Mouse (Mus musculus) heart, postnatal 0 days (tissue): Measurements from ENCODE around the gene Zmiz1. TPM values are rescaled to one million over a fixed set of nuclear protein-coding genes. Genes with fewer than 3 reads are reported as not detected.

Experiments
- ATAC-seq: fragments of 200-750 bp; cut with Nextera tagmentation; 2 replicates; pipeline ENCODE4 v1.8.0; 2017; ENCODE audit warnings: low read depth, moderate number of reproducible peaks, moderate library complexity; ENCODE audit not compliant: insufficient read depth
- DNase-seq: peaks from one replicate; pipeline ENCODE4 v3.0.0-alpha.2; 2016; ENCODE audit warnings: low spot score
- H3K27ac ChIP-seq: fragments of 300-500 bp; sonication (generic); 2 replicates; pipeline ENCODE4 v1.5.1; 2014; ENCODE audit warnings: low read depth, mild to moderate bottlenecking
- H3K27me3 ChIP-seq: fragments of 300-500 bp; sonication (generic); 2 replicates; pipeline ENCODE4 v1.6.1; 2014; ENCODE audit warnings: low read length, mixed read lengths; ENCODE audit not compliant: control insufficient read depth, insufficient read depth
- H3K36me3 ChIP-seq: fragments of 300-500 bp; sonication (generic); replicated peaks from 2 replicates; pipeline ENCODE4 v1.6.1; 2014; ENCODE audit warnings: low read length, mixed read lengths; ENCODE audit not compliant: control insufficient read depth, insufficient read depth
- H3K4me1 ChIP-seq: fragments of 300-500 bp; sonication (generic); 2 replicates; pipeline ENCODE4 v1.6.1; 2014; ENCODE audit warnings: antibody characterized with exemption; ENCODE audit not compliant: control insufficient read depth, insufficient read depth
- H3K4me2 ChIP-seq: fragments of 300-500 bp; sonication (generic); 2 replicates; pipeline ENCODE4 v1.6.1; 2014; ENCODE audit warnings: low read depth, mild to moderate bottlenecking, low read length, moderate library complexity
- H3K4me3 ChIP-seq: fragments of 300-500 bp; sonication (generic); 2 replicates; pipeline ENCODE4 v1.5.1; 2014; ENCODE audit warnings: low read depth, low read length
- H3K9ac ChIP-seq: fragments of 300-500 bp; sonication (generic); replicated peaks from 2 replicates; pipeline ENCODE4 v1.6.1; 2014; ENCODE audit warnings: low read depth, low read length, mixed read lengths
- H3K9me3 ChIP-seq: fragments of 300-500 bp; sonication (generic); replicated peaks from 2 replicates; pipeline ENCODE4 v1.6.1; 2016; ENCODE audit warnings: low read length; ENCODE audit not compliant: control insufficient read depth
- CTCF ChIP-seq: IDR thresholded peaks from 2 replicates; pipeline ENCODE4 v1.5.1; 2016; ENCODE audit warnings: antibody characterized with exemption, control low read depth, low read depth
- EP300 ChIP-seq: IDR thresholded peaks from 2 replicates; pipeline ENCODE4 v1.6.1; 2016; ENCODE audit warnings: antibody characterized with exemption, low read depth
- WGBS: fragments of 180-500 bp; shearing (Covaris S2); extraction: QIAGEN DNeasy Blood & Tissue Kit; methylation state at CpG from one replicate; pipeline ENCODE4 v1.1.7; 2014; 5-methylcytosine and 5-hydroxymethylcytosine counted together
- polyA plus RNA-seq: library from polyadenylated mRNA; unstranded; fragments of >200 nt; fragmentation: Nextera tagmentation; extraction: Ambion mirVana; gene quantifications from 2 replicates; pipeline ENCODE4 v1.2.1, GENCODE M21; 2015
- total RNA-seq: library from RNA; depleted of rRNA; stranded (reverse); fragments of >200 nt; gene quantifications from 2 replicates; pipeline ENCODE4 v1.2.3, GENCODE M21; 2014; ENCODE audit warnings: low replicate concordance

Zmiz1 gene
- total and polyA plus RNA-seq, 2 experiments from 2014 or later: 13.8 to 41.0 TPM

- TF ChIP-seq CTCF (no peak), EP300 (no peak)
- Histone ChIP-seq H3K27me3 (no peaks in the 10 kb centered on the region), H3K9ac (0 out of 2 replicates have a peak overlapping the region, but pooled peaks have one; percentile 22), H3K36me3 (peaks cover 9% of the 10 kb centered on the region), H3K4me1 (peaks cover 79% of the 10 kb centered on the region), H3K4me3 (no peak overlapping the region), H3K27ac (peak overlapping the region; percentile 74), H3K9me3 (no peaks in the 10 kb centered on the region), H3K4me2 (no peak overlapping the region)
- ATAC-seq: no peak
- 75% methylated on average over 20 of the region's 20 CpGs for WGBS
- DNase-seq: no peak
Observed at GRCm38 (mm10) chr14:25509450-25510129, 50.6 kb downstream of the Zmiz1 start.

- DNase-seq: no peak
- 73% methylated on average over 3 of the region's 3 CpGs for WGBS
- Histone ChIP-seq H3K9ac (0 out of 2 replicates have a peak overlapping the region, but pooled peaks have one; percentile 35), H3K36me3 (peaks cover 5% of the 10 kb centered on the region), H3K4me2 (no peak overlapping the region), H3K27ac (peak overlapping the region; percentile 74), H3K9me3 (no peaks in the 10 kb centered on the region), H3K27me3 (no peaks in the 10 kb centered on the region), H3K4me1 (peaks cover 85% of the 10 kb centered on the region), H3K4me3 (no peak overlapping the region)
- TF ChIP-seq EP300 (no peak), CTCF (no peak)
- no peak for ATAC-seq
Observed at GRCm38 (mm10) chr14:25510362-25510761, 51.4 kb downstream of the Zmiz1 start.

- peaks cover 5% of the 10 kb centered on the region for H3K36me3 ChIP-seq
- peaks cover 85% of the 10 kb centered on the region for H3K4me1 ChIP-seq
- ATAC-seq (no peak), DNase-seq (no peak)
- H3K9ac ChIP-seq: no peak overlapping the region
- peak overlapping the region; percentile 78; the same call in 1 of the 2 replicates for H3K27ac ChIP-seq
- no peak overlapping the region for H3K4me3 ChIP-seq
- WGBS: 25% methylated on average over 7 of the region's 7 CpGs
- H3K27me3 ChIP-seq: no peaks in the 10 kb centered on the region
- no peaks in the 10 kb centered on the region for H3K9me3 ChIP-seq
- no peak overlapping the region for H3K4me2 ChIP-seq
- TF ChIP-seq EP300: no peak
- no peak for TF ChIP-seq CTCF
Observed at GRCm38 (mm10) chr14:25510987-25511386, 52.0 kb downstream of the Zmiz1 start.

- Histone ChIP-seq H3K4me3 (no peak overlapping the region), H3K4me2 (no peak overlapping the region), H3K9me3 (no peaks in the 10 kb centered on the region), H3K27ac (peak overlapping the region; percentile 78; the same call in 1 of the 2 replicates), H3K4me1 (peaks cover 85% of the 10 kb centered on the region), H3K36me3 (peaks cover 5% of the 10 kb centered on the region), H3K9ac (peak overlapping the region; percentile 29; the same call in 1 of the 2 replicates), H3K27me3 (no peaks in the 10 kb centered on the region)
- DNase-seq (no peak), ATAC-seq (no peak)
- WGBS: 34% methylated on average over 3 of the region's 3 CpGs
- TF ChIP-seq EP300 (no peak), CTCF (no peak)
Observed at GRCm38 (mm10) chr14:25511564-25511963, 52.6 kb downstream of the Zmiz1 start.

- H3K27me3 ChIP-seq: no peaks in the 10 kb centered on the region
- WGBS: 56% methylated on average over 5 of the region's 5 CpGs
- H3K4me3 ChIP-seq: no peak overlapping the region
- ATAC-seq: no peak
- no peaks in the 10 kb centered on the region for H3K9me3 ChIP-seq
- DNase-seq: no peak
- peak overlapping the region; percentile 78; the same call in 1 of the 2 replicates for H3K27ac ChIP-seq
- TF ChIP-seq EP300 (no peak), CTCF (no peak)
- peaks cover 87% of the 10 kb centered on the region for H3K4me1 ChIP-seq
- H3K4me2 ChIP-seq: no peak overlapping the region
- no peak overlapping the region; the same call in 1 of the 2 replicates for H3K9ac ChIP-seq
- H3K36me3 ChIP-seq: peaks cover 4% of the 10 kb centered on the region
Observed at GRCm38 (mm10) chr14:25511967-25512366, 53.0 kb downstream of the Zmiz1 start.
